In genomic region chr14:25711177-25711576, GRCm38 (mm10) we compare ENCODE assay signal across 10 mouse cellular contexts. TPM values are rescaled to one million over a fixed set of nuclear protein-coding genes. Genes with fewer than 3 reads are reported as not detected.
A peak's percentile ranks its signal among the peaks of the same experiment; 100 is the strongest.
DNase-seq lines count a peak whose midpoint lies in the region; ATAC-seq lines count a peak whose summit lies in the region.
"Had no signal": no experiment of that assay in that cellular context is flagged by ENCODE, and none has a peak within 500 bp of the region (broad histone marks: within the 10 kb centered on the region; RNA-seq: fewer than 3 reads in every experiment).

No protein-coding gene starts in this region.

- H3K9me3 ChIP-seq in kidney, embryonic 14.5 days (ENCODE audit: control insufficient read depth, low read length), result no peaks in the 10 kb centered on the region
- H3K9me3 ChIP-seq in embryonic facial prominence, embryonic 13.5 days, result no peaks in the 10 kb centered on the region
- no peaks in the 10 kb centered on the region for H3K9me3 ChIP-seq in liver, embryonic 12.5 days (replicated peaks)
- H3K9me3 ChIP-seq: forebrain, embryonic 12.5 days; hindbrain, embryonic 13.5 days had no signal

- WGBS in kidney, embryonic 14.5 days, result 38% methylated on average over 7 of the region's 7 CpGs
- 58% methylated on average over 7 of the region's 7 CpGs for WGBS in embryonic facial prominence, embryonic 13.5 days
- WGBS in liver, embryonic 12.5 days (ENCODE audit: insufficient replicate concordance), result 61% methylated on average over 7 of the region's 7 CpGs

- DNase-seq in kidney, adult 8-10 months, result no peak
- peak; percentile 41 for DNase-seq in NIH3T3 (ENCODE audit: low read depth)
- DNase-seq in adrenal gland, postnatal 36 days, result no peak
- DNase-seq: midbrain, embryonic 14.5 days had no signal

- no peak overlapping the region for H3K4me2 ChIP-seq in kidney, embryonic 14.5 days (replicated peaks; ENCODE audit: low read depth, low read length)
- no peak overlapping the region for H3K4me2 ChIP-seq in embryonic facial prominence, embryonic 13.5 days
- H3K4me2 ChIP-seq in liver, embryonic 12.5 days, result no peak overlapping the region
- H3K4me2 ChIP-seq: forebrain, embryonic 12.5 days; hindbrain, embryonic 13.5 days had no signal

- no peak overlapping the region for H3K4me3 ChIP-seq in kidney, embryonic 14.5 days (ENCODE audit: low read length)
- H3K4me3 ChIP-seq in embryonic facial prominence, embryonic 13.5 days, result no peak overlapping the region
- H3K4me3 ChIP-seq in liver, embryonic 12.5 days, result no peak overlapping the region
- H3K4me3 ChIP-seq: forebrain, embryonic 12.5 days; hindbrain, embryonic 13.5 days had no signal

- peaks cover 45% of the 10 kb centered on the region for H3K4me1 ChIP-seq in kidney, embryonic 14.5 days (ENCODE audit: control insufficient read depth, insufficient read depth, low read length)
- peaks cover 45% of the 10 kb centered on the region for H3K4me1 ChIP-seq in embryonic facial prominence, embryonic 13.5 days
- H3K4me1 ChIP-seq in liver, embryonic 12.5 days, result peaks cover 45% of the 10 kb centered on the region

- no peak overlapping the region for H3K9ac ChIP-seq in kidney, embryonic 14.5 days (ENCODE audit: low read depth, low read length)
- H3K9ac ChIP-seq in embryonic facial prominence, embryonic 13.5 days, result no peak overlapping the region
- H3K9ac ChIP-seq in liver, embryonic 12.5 days, result no peak overlapping the region
- H3K9ac ChIP-seq: forebrain, embryonic 12.5 days; hindbrain, embryonic 13.5 days had no signal

- H3K27ac ChIP-seq in kidney, embryonic 14.5 days (ENCODE audit: low read depth, low read length), result peak overlapping the region; percentile 24; the same call in 1 of the 2 replicates
- 0 out of 2 replicates have a peak overlapping the region, but pooled peaks have one; percentile 22 for H3K27ac ChIP-seq in embryonic facial prominence, embryonic 13.5 days
- no peak overlapping the region for H3K27ac ChIP-seq in liver, embryonic 12.5 days
- H3K27ac ChIP-seq: forebrain, embryonic 12.5 days; hindbrain, embryonic 13.5 days had no signal

- peaks cover 6% of the 10 kb centered on the region; the same call in 1 of the 2 replicates for H3K36me3 ChIP-seq in kidney, embryonic 14.5 days (ENCODE audit: control insufficient read depth, insufficient read depth, low read length)
- H3K36me3 ChIP-seq in embryonic facial prominence, embryonic 13.5 days, result peaks cover 23% of the 10 kb centered on the region
- no peaks in the 10 kb centered on the region for H3K36me3 ChIP-seq in liver, embryonic 12.5 days
- H3K36me3 ChIP-seq: forebrain, embryonic 12.5 days; hindbrain, embryonic 13.5 days had no signal

- no peaks in the 10 kb centered on the region for H3K27me3 ChIP-seq in kidney, embryonic 14.5 days (ENCODE audit: control insufficient read depth, insufficient read depth, low read length)
- no peaks in the 10 kb centered on the region for H3K27me3 ChIP-seq in embryonic facial prominence, embryonic 13.5 days
- no peaks in the 10 kb centered on the region for H3K27me3 ChIP-seq in liver, embryonic 12.5 days (replicated peaks)
- H3K27me3 ChIP-seq: forebrain, embryonic 12.5 days; hindbrain, embryonic 13.5 days had no signal

- peak; percentile 68 for ATAC-seq in kidney, embryonic 14.5 days (ENCODE audit: low FRiP score, low TSS enrichment)
- no peak for ATAC-seq in embryonic facial prominence, embryonic 13.5 days (ENCODE audit: insufficient number of reproducible peaks, insufficient read depth, low FRiP score, low TSS enrichment, low read depth)
- ATAC-seq in liver, embryonic 12.5 days, result 0 out of 2 replicates have a peak, but pooled peaks have one; percentile 21
- no peak for ATAC-seq in granulocyte monocyte progenitor cell, adult 5-6 weeks (replicated peaks; ENCODE audit: poor library complexity, severe bottlenecking)

RNA-seq across cellular contexts. Expression of gene Ppif, which starts 17.2 kb away (rescaled TPM):
- polyA plus RNA-seq in kidney, embryonic 14.5 days (2014; fragmentation: Nextera tagmentation; extraction: Ambion mirVana), result 44.4 and 46.6 TPM in 2 replicates
- 31.4 and 34.1 TPM in 2 replicates for polyA plus RNA-seq in embryonic facial prominence, embryonic 13.5 days (2015; fragmentation: Nextera tagmentation; extraction: Ambion mirVana)
- polyA plus RNA-seq in liver, embryonic 12.5 days (2016; fragmentation: Nextera tagmentation; extraction: Ambion mirVana), result 46.8 and 48.4 TPM in 2 replicates
- total RNA-seq in granulocyte monocyte progenitor cell, adult 5-6 weeks (2014; fragmentation: Nextera tagmentation), result 91.9 and 93.5 TPM in 2 replicates
- total RNA-seq in granulocyte monocyte progenitor cell, adult 5-6 weeks (2017), result 21.8 and 23.8 TPM in 2 replicates
- total RNA-seq in adrenal gland, postnatal 36 days (2021), result 10 to 100 TPM; 24.4 to 27.7 TPM

RNA-seq across cellular contexts. Expression of gene Zcchc24, which starts 57.7 kb away (rescaled TPM):
- polyA plus RNA-seq in kidney, embryonic 14.5 days (2014; fragmentation: Nextera tagmentation; extraction: Ambion mirVana), result 17.0 and 24.0 TPM in 2 replicates
- 29.4 and 32.7 TPM in 2 replicates for polyA plus RNA-seq in embryonic facial prominence, embryonic 13.5 days (2015; fragmentation: Nextera tagmentation; extraction: Ambion mirVana)
- polyA plus RNA-seq in liver, embryonic 12.5 days (2016; fragmentation: Nextera tagmentation; extraction: Ambion mirVana), result 6.9 and 7.8 TPM in 2 replicates
- total RNA-seq in granulocyte monocyte progenitor cell, adult 5-6 weeks (2014; fragmentation: Nextera tagmentation), result 0.54 and 1.5 TPM in 2 replicates
- 1.3 and 1.6 TPM in 2 replicates for total RNA-seq in granulocyte monocyte progenitor cell, adult 5-6 weeks (2017)
- 10 to 100 TPM; 21.2 to 21.3 TPM for total RNA-seq in adrenal gland, postnatal 36 days (2021)

Comparison
In these comparisons a context has a peak if more than half of its experiments do, and no peak if none do; other contexts are left out.
1. ATAC-seq: peak in kidney, embryonic 14.5 days (single experiment) and liver, embryonic 12.5 days (single experiment); none in embryonic facial prominence, embryonic 13.5 days (single experiment) and granulocyte monocyte progenitor cell, adult 5-6 weeks (single experiment).